In the genomic region with DNA sequence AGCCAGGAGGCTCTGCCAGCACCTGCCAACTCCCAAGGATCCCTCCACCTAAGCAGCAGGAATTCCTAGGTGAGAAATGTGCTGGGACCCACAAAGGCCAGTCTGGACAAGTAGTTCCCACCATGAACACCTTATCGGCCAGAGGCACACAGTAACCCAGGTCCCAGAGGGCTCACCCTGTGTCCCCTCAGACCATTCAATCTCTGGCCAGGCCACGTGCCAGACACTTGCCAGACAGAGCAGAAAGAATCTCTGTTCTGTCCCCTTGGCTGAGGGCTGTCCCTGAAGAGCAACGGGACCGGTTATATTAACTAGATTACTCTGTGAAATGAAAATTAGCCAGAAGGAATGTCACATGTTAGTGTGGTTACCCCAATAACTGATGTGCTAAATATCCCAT, we compare ENCODE assay signal across 22 mouse cellular contexts. TPM values are rescaled to one million over a fixed set of nuclear protein-coding genes. Genes with fewer than 3 reads are reported as not detected.
A peak's percentile ranks its signal among the peaks of the same experiment; 100 is the strongest.
DNase-seq lines count a peak whose midpoint lies in the region; ATAC-seq and TF ChIP-seq lines count a peak whose summit lies in the region.
"Had no signal": no experiment of that assay in that cellular context is flagged by ENCODE, and none has a peak within 500 bp of the region (broad histone marks: within the 10 kb centered on the region; RNA-seq: fewer than 3 reads in every experiment).

No protein-coding gene starts in this region.

- no peak for TF ChIP-seq CTCF in heart, adult 2 months (IDR thresholded peaks at IDR 0.05)

- intact Hi-C loops in heart, adult 2 months (cut with DNase I): no loop called here

- H3K4me2 ChIP-seq in heart, embryonic 13.5 days: no peak overlapping the region
- H3K4me2 ChIP-seq in kidney, embryonic 16.5 days (replicated peaks; ENCODE audit: low read depth, low read length): no peak overlapping the region
- H3K4me2 ChIP-seq in limb, embryonic 12.5 days: no peak overlapping the region
- H3K4me2 ChIP-seq: liver, embryonic 13.5 days; lung, embryonic 15.5 days; midbrain, embryonic 12.5 days; neural tube, embryonic 13.5 days had no signal

- H3K9me3 ChIP-seq in heart, embryonic 13.5 days: no peaks in the 10 kb centered on the region
- no peaks in the 10 kb centered on the region for H3K9me3 ChIP-seq in kidney, embryonic 16.5 days (ENCODE audit: low read length)
- H3K9me3 ChIP-seq in limb, embryonic 12.5 days: no peaks in the 10 kb centered on the region
- H3K9me3 ChIP-seq: hindbrain, embryonic 10.5 days; liver, embryonic 13.5 days; lung, embryonic 15.5 days; midbrain, embryonic 12.5 days; neural tube, embryonic 13.5 days had no signal

- H3K27me3 ChIP-seq in heart, embryonic 13.5 days (replicated peaks): no peaks in the 10 kb centered on the region
- H3K27me3 ChIP-seq in heart, adult 2 months (ENCODE audit: control insufficient read depth, insufficient read depth, low read length): no peaks in the 10 kb centered on the region
- H3K27me3 ChIP-seq in kidney, embryonic 16.5 days (ENCODE audit: insufficient read depth, low read length): no peaks in the 10 kb centered on the region
- H3K27me3 ChIP-seq in limb, embryonic 12.5 days: no peaks in the 10 kb centered on the region
- H3K27me3 ChIP-seq: liver, embryonic 13.5 days; lung, embryonic 15.5 days; midbrain, embryonic 12.5 days; neural tube, embryonic 13.5 days; Patski had no signal

- 50% methylated on average over 4 of the region's 4 CpGs for WGBS in heart, embryonic 13.5 days
- 45% methylated on average over 4 of the region's 4 CpGs for WGBS in heart, adult 2 months
- 73% methylated on average over 4 of the region's 4 CpGs for WGBS in kidney, embryonic 16.5 days
- 81% methylated on average over 4 of the region's 4 CpGs for WGBS in limb, embryonic 12.5 days

- peak; percentile 56 for DNase-seq in adrenal gland, postnatal 10 days
- no peak for DNase-seq in adrenal gland, postnatal 25 days
- DNase-seq in heart, adult 2 months: no peak
- DNase-seq in kidney, adult 11 months: no peak
- DNase-seq in spleen, adult 18-20 months: no peak
- DNase-seq: cerebellum, adult 2 months; gastrocnemius, postnatal 36 days; kidney, postnatal 36 days; liver, embryonic 13.5 days; right cerebral cortex, adult 18-20 months had no signal

- ATAC-seq in heart, embryonic 13.5 days (ENCODE audit: extremely low read depth, insufficient number of reproducible peaks, low FRiP score, low TSS enrichment): no peak
- ATAC-seq in kidney, embryonic 16.5 days (ENCODE audit: low FRiP score, low TSS enrichment): no peak
- ATAC-seq in limb, embryonic 12.5 days (ENCODE audit: insufficient number of reproducible peaks, insufficient read depth, low FRiP score, low TSS enrichment, low read depth): no peak
- ATAC-seq: activated CD4-positive, CD25-positive, alpha-beta regulatory T cell, adult 4 months; forebrain, embryonic 16.5 days; hindbrain, postnatal 0 days; intestine, postnatal 0 days; Patski had no signal

- no peak overlapping the region for H3K4me3 ChIP-seq in heart, embryonic 13.5 days
- no peak overlapping the region for H3K4me3 ChIP-seq in heart, adult 2 months
- H3K4me3 ChIP-seq in kidney, embryonic 16.5 days (ENCODE audit: low read length): no peak overlapping the region
- H3K4me3 ChIP-seq in limb, embryonic 12.5 days (replicated peaks): no peak overlapping the region
- H3K4me3 ChIP-seq: hindbrain, embryonic 10.5 days; liver, embryonic 13.5 days; lung, embryonic 15.5 days; midbrain, embryonic 12.5 days; neural tube, embryonic 13.5 days had no signal

- TF ChIP-seq POLR2A in heart, adult 2 months (IDR thresholded peaks at IDR 0.05; ENCODE audit: insufficient read depth, low read depth, low read length): no peak

- TF ChIP-seq EP300 in heart, adult 2 months (IDR thresholded peaks at IDR 0.05; ENCODE audit: insufficient read depth, low read depth, low read length): no peak

- peak overlapping the region; percentile 3; the same call in 1 of the 2 replicates for H3K9ac ChIP-seq in heart, embryonic 13.5 days
- no peak overlapping the region for H3K9ac ChIP-seq in heart, adult 2 months (ENCODE audit: low read depth, low read length)
- H3K9ac ChIP-seq in kidney, embryonic 16.5 days (replicated peaks; ENCODE audit: low read length): 0 out of 2 replicates have a peak overlapping the region, but pooled peaks have one; percentile 11
- no peak overlapping the region for H3K9ac ChIP-seq in limb, embryonic 12.5 days (replicated peaks)
- H3K9ac ChIP-seq: liver, embryonic 13.5 days; lung, embryonic 15.5 days; midbrain, embryonic 12.5 days; neural tube, embryonic 13.5 days had no signal

- no peaks in the 10 kb centered on the region; the same call in 1 of the 2 replicates for H3K79me2 ChIP-seq in heart, adult 2 months (replicated peaks; ENCODE audit: control insufficient read depth, insufficient read depth, low read length)

- H3K36me3 ChIP-seq in heart, embryonic 13.5 days: peaks cover 27% of the 10 kb centered on the region
- H3K36me3 ChIP-seq in heart, adult 2 months (ENCODE audit: control insufficient read depth, insufficient read depth, low read length): 0 out of 2 replicates have a peak, but pooled peaks cover 2% of the 10 kb centered on the region
- H3K36me3 ChIP-seq in kidney, embryonic 16.5 days (ENCODE audit: insufficient read depth, low read length): no peaks in the 10 kb centered on the region
- peaks cover 23% of the 10 kb centered on the region for H3K36me3 ChIP-seq in limb, embryonic 12.5 days
- H3K36me3 ChIP-seq: liver, embryonic 13.5 days; lung, embryonic 15.5 days; midbrain, embryonic 12.5 days; neural tube, embryonic 13.5 days had no signal

- peaks cover 100% of the 10 kb centered on the region for H3K4me1 ChIP-seq in heart, embryonic 13.5 days
- peaks cover 23% of the 10 kb centered on the region for H3K4me1 ChIP-seq in heart, adult 2 months (ENCODE audit: control insufficient read depth, insufficient read depth, low read length)
- H3K4me1 ChIP-seq in kidney, embryonic 16.5 days (ENCODE audit: insufficient read depth, low read length): peaks cover 81% of the 10 kb centered on the region
- peaks cover 100% of the 10 kb centered on the region for H3K4me1 ChIP-seq in limb, embryonic 12.5 days (replicated peaks)

- H3K27ac ChIP-seq in heart, embryonic 13.5 days (replicated peaks): peak overlapping the region; percentile 46
- H3K27ac ChIP-seq in heart, adult 2 months: no peak overlapping the region
- H3K27ac ChIP-seq in kidney, embryonic 16.5 days (ENCODE audit: low read length): peak overlapping the region; percentile 31; the same call in 1 of the 2 replicates
- peak overlapping the region; percentile 53; the same call in 1 of the 2 replicates for H3K27ac ChIP-seq in limb, embryonic 12.5 days
- H3K27ac ChIP-seq: hindbrain, embryonic 10.5 days; hindbrain, postnatal 0 days; liver, embryonic 13.5 days; lung, embryonic 15.5 days; midbrain, embryonic 12.5 days; neural tube, embryonic 13.5 days had no signal

RNA-seq across cellular contexts. Expression of gene Smad6, which starts 39.9 kb away (rescaled TPM):
- total RNA-seq in adrenal gland, postnatal 10 days (2021): 10 to 100 TPM; 15.0 to 16.9 TPM
- 12.9 and 13.6 TPM in 2 replicates for total RNA-seq in adrenal gland, postnatal 25 days (2021)
- polyA plus RNA-seq in heart, embryonic 13.5 days (2015; fragmentation: Nextera tagmentation; extraction: Ambion mirVana): 18.5 and 19.3 TPM in 2 replicates
- total RNA-seq in heart, adult 2 months (2021): 10 to 100 TPM; 11.0 to 15.1 TPM
- 9.6 and 14.7 TPM in 2 replicates for polyA plus RNA-seq in heart, adult 2 months (2012; rRNA removed)
- polyA plus RNA-seq in kidney, embryonic 16.5 days (2015; fragmentation: Nextera tagmentation; extraction: Ambion mirVana): 8.1 and 8.4 TPM in 2 replicates
- polyA plus RNA-seq in limb, embryonic 12.5 days (2016; fragmentation: Nextera tagmentation; extraction: Ambion mirVana): 23.5 and 23.9 TPM in 2 replicates
- polyA plus RNA-seq: activated CD4-positive, CD25-positive, alpha-beta regulatory T cell, adult 4 months had no signal

Comparison
In these comparisons a context has a peak if more than half of its experiments do, and no peak if none do; other contexts are left out.
1. H3K9ac ChIP-seq: peak in heart, embryonic 13.5 days (single experiment) and kidney, embryonic 16.5 days (single experiment); none in heart, adult 2 months (single experiment) and limb, embryonic 12.5 days (single experiment).